Mouse (Mus musculus) brown adipose tissue, adult 24 weeks (tissue): Measurements from ENCODE around the gene Tmem132a. TPM values are rescaled to one million over a fixed set of nuclear protein-coding genes. Genes with fewer than 3 reads are reported as not detected.

Experiments
- H3K27ac ChIP-seq: fragments of 200-500 bp; replicated peaks from 2 replicates; pipeline ENCODE4 v1.5.1; 2012; ENCODE audit warnings: low read depth, mild to moderate bottlenecking, low read length
- H3K4me1 ChIP-seq: fragments of 200-500 bp; 2 replicates; pipeline ENCODE4 v1.6.1; 2012; ENCODE audit warnings: low read length, mixed read lengths; ENCODE audit not compliant: control insufficient read depth, insufficient read depth, insufficient read length
- H3K4me3 ChIP-seq: fragments of 200-500 bp; 2 replicates; pipeline ENCODE4 v1.5.1; 2012; ENCODE audit warnings: low read depth, mild to moderate bottlenecking, low read length, moderate library complexity; ENCODE audit not compliant: insufficient read depth
- polyA plus RNA-seq: library from polyadenylated mRNA; stranded (reverse); fragments of >200 nt; gene quantifications from 2 replicates; pipeline ENCODE4 v1.2.4, GENCODE M21; 2012; ENCODE audit not compliant: missing spikeins, insufficient read depth, insufficient read length

The Tmem132a gene
- polyA plus RNA-seq, 1 experiment: 2.1 TPM

GRCm38 (mm10) chr19:10856520-10856919 is 13.2 kb downstream of the Tmem132a start:
- Histone ChIP-seq H3K27ac (no peak overlapping the region), H3K4me3 (no peak overlapping the region), H3K4me1 (no peaks in the 10 kb centered on the region)

DNA sequence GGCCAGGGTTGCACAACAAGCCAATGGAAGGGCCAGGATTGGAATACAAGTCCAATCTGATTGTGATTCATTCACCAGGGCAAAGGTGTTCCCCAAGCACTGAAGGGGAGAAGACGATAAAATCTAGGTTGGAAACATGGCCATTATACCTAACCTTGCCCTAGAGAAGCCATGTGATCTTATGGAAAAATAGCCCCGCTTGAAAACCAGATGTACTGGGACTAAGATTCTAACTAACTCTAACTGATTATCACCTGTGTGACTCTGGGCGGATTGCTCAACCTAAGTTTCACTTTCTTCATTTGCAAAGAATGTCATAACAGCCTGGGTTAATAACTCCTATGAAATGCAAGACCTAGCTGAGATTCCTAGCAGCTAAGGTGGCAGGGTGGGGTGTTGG is 14.3 kb downstream of the Tmem132a start:
- no peaks in the 10 kb centered on the region for H3K4me1 ChIP-seq

GRCm38 (mm10) chr19:10847311-10848087 is 22.2 kb downstream of the Tmem132a start:
- no peak overlapping the region for H3K27ac ChIP-seq
- peaks cover 4% of the 10 kb centered on the region; the same call in 1 of the 2 replicates for H3K4me1 ChIP-seq
- no peak overlapping the region for H3K4me3 ChIP-seq

More for the DNA sequence above, 14.3 kb downstream of the Tmem132a start:
- Histone ChIP-seq H3K27ac (no peak overlapping the region), H3K4me3 (no peak overlapping the region)

DNA sequence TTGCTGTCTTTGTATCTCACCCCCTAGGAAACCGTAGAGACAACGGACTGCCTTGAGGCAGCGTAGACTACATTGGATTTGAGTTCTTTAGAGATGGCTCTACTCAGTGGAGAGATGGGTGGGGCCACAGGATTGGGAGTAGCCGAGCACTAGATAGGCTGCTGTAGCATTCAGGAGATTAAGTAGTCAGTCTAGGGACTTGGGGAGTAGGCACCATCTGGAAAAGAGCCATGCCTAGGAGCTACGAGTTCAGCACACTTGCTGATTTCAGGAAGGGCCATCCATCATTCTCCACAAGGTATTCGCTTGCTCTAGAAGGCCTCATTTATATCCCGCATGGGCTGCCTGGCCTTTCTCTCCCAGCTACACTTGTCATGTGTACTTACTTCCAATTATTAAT is 23.6 kb downstream of the Tmem132a start:
- H3K27ac ChIP-seq: no peak overlapping the region
- H3K4me1 ChIP-seq: peaks cover 6% of the 10 kb centered on the region
- no peak overlapping the region for H3K4me3 ChIP-seq

DNA sequence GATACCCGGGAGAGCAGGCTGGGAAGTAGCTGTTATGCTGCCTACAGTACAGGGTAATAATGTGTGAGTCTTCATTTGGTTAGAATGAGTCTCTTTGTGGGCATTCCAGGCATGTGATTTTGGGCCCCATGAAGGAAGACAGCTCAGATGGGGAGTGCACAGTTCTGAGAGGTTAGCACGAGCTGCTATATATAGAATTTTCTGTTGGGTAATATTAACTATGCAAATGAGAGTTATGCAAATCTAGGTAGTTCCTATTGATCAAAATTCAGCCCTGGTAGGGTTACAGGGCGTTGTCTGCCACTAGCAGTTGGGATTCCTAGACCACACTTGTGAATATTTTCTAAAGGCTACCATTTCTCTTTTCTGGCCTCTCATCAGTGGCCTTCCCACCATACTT is 24.3 kb downstream of the Tmem132a start:
- H3K4me1 ChIP-seq: peaks cover 6% of the 10 kb centered on the region
- no peak overlapping the region for H3K27ac ChIP-seq
- H3K4me3 ChIP-seq: no peak overlapping the region

DNA sequence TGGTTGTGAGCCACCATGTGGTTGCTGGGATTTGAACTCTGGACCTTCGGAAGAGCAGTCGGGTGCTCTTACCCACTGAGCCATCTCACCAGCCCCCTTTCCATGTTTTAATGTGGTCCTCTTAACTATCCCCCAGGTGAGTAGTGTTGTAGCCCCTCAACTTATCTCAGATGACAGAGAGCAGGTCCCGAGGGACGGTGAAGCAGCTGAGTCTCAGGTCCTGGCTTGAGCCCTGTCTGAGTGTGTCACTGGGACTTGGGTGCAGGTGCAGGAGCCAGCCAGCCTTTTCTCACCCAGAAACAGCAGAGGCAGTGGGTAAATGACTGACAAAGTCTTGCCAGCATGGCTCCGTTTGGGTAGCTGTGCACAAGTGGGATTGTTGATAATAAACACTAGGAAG is 25.5 kb downstream of the Tmem132a start:
- Histone ChIP-seq H3K27ac (no peak overlapping the region), H3K4me1 (peaks cover 6% of the 10 kb centered on the region), H3K4me3 (no peak overlapping the region)

DNA sequence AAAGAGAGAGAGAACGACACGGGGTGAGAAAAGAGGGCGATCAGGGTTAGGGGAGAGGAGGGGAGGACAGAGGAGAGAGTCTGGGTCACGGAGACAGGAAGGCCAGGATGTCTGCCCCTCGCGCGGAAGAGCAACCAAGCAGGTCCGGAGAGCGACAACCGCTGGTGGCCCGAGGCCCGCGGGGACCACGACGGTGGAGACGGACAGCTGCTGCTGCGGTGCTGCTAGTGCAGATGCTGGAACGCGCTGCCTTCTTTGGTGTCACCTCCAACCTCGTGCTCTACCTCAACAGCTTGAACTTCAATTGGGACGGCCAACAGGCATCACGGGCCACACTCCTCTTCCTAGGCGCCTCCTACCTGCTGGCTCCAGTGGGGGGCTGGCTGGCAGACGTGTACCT is 26.8 kb downstream of the Tmem132a start:
- Histone ChIP-seq H3K27ac (peak overlapping the region; percentile 45), H3K4me3 (peak overlapping the region; percentile 50), H3K4me1 (peaks cover 6% of the 10 kb centered on the region)

GRCm38 (mm10) chr19:10841721-10842626 is 27.8 kb downstream of the Tmem132a start:
- peak overlapping the region; percentile 50 for H3K4me3 ChIP-seq
- H3K27ac ChIP-seq: peak overlapping the region; percentile 83
- peaks cover 6% of the 10 kb centered on the region for H3K4me1 ChIP-seq

- Histone ChIP-seq H3K4me1 (peaks cover 6% of the 10 kb centered on the region), H3K27ac (no peak within 1 kb of the TSS), H3K4me3 (no peak within 1 kb of the TSS)
These were observed 30.5 kb downstream of the Tmem132a start, which contains the start of gene Slc15a3 for GRCm38 (mm10) chr19:10839010-10839892. Slc15a3 (plus strand) TSS chr19:10839727.

DNA sequence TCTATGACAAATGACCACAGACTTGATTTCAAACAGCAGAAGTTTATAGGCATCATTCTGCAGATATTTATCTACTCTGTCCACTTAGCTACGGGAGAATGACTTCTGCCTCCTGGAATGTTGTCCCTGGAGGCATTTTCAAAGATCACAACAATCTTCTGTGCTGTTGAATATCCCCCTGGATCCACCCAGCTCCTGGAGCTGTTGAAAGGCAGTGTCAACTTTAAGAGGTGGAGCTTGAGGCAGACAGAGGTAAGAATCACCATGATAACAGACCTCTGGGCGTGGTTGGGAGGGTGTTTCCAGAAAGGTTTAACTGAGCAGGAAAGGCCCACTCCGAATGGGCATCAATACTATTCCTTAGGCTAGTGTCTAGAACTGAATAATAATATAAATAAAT is 34.1 kb downstream of the Tmem132a start:
- H3K27ac ChIP-seq: no peak overlapping the region
- no peak overlapping the region for H3K4me3 ChIP-seq
- H3K4me1 ChIP-seq: no peaks in the 10 kb centered on the region

- H3K27ac ChIP-seq: no peak overlapping the region
- H3K4me3 ChIP-seq: no peak overlapping the region
- H3K4me1 ChIP-seq: no peaks in the 10 kb centered on the region
These were observed 36.1 kb downstream of the Tmem132a start for GRCm38 (mm10) chr19:10833611-10834010.

DNA sequence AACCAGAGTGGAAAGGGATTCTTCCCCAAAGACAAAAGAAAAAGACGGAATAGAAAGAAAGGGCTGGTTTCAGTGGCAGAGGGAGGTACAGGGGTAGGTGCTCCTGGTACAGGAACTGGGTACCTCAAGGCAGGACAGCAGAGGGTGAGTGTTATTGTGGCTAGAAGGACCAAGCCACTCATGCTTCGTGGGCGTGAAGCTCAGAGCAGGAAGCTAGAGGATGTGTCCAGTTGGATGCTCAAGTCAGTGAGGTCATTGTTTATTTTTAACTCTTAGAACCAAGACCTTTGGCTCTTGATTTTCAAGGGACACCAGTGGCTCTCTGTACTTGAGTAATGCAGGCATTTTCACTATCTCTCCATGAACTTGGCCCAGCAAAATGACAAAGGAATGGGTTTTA is 37.7 kb downstream of the Tmem132a start:
- no peaks in the 10 kb centered on the region for H3K4me1 ChIP-seq
- no peak overlapping the region for H3K4me3 ChIP-seq
- H3K27ac ChIP-seq: no peak overlapping the region

- Histone ChIP-seq H3K4me1 (no peaks in the 10 kb centered on the region), H3K4me3 (no peak overlapping the region), H3K27ac (no peak overlapping the region)
These were observed 38.3 kb downstream of the Tmem132a start for GRCm38 (mm10) chr19:10831424-10831823.

GRCm38 (mm10) chr19:10829436-10830175 is 40.1 kb downstream of the Tmem132a start, which contains the start of gene Cd6:
Cd6 (minus strand) TSS chr19:10830058.
- no peak within 1 kb of the TSS for H3K4me3 ChIP-seq
- H3K27ac ChIP-seq: no peak within 1 kb of the TSS
- no peaks in the 10 kb centered on the region for H3K4me1 ChIP-seq
